Mouse (Mus musculus): ENCODE results near the gene Ciz1.

Gene Ciz1

DNA sequence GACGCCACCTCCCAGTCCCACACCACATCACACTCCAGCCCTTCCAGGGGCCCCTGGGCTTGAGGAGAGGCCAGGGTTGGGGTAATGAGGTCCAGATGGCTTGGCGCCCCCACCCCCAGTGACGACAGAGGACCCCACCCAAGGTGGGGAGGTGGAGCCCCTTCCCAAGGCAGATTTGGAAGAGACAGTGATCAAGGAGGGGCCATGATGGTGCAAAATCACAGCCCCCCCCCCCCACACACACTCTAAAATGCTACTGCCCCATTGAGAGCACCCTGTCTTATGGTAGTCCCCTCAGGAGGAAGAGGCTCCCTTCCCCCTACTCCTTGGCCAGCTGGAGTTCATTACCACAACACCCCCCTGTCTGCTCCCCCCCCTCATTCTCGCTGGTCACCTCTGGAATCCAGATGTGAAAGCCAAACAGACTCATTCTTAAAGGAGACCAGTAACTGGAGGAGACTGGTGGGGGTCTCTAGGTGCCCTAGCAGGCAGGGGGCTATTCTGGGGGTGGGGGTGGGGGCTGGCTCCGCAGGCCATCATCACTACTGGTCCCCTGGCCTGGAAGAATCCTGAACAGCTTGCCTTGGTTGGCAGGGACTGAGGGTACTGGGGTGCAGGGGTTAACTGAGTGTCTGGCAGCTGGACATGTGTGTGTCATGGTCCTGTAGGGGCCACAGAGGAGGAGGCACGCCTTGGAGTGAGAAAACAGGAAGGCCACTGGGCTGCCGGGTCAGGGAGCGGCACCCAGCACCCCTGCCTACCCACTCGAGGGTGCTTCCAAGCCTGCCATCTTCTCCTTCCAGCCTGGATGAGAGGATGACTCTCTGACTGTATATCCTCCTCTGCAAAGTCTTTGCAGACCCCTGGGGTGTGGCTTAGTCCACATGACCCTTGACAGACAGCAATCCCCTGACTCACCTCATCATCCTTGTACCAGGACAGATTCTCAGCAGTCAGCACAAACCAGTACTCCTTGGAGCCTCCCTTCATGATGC, 32.2 kb upstream of the Ciz1 start:
- no peak for DNase-seq

DNA sequence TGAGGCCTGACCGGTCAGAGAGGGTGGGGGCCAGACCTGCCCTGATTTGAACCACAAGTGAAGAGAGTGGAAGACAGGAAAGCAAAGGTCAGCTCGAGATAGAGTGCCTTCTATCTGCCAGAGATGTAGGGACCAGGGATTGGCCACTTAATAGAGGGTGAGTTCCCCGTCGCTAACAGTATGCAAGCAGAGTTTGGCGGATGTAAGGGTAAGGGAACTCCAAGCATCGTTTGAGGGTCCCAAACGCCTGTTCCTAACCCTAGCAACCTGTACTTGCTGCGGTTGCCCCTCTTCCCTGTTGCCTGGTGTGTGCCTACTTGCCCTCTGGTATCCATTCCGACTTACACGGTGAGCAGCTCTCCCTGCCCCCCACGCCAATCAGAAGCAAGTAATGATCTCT, 31.4 kb upstream of the Ciz1 start:
- no peak for DNase-seq

DNA sequence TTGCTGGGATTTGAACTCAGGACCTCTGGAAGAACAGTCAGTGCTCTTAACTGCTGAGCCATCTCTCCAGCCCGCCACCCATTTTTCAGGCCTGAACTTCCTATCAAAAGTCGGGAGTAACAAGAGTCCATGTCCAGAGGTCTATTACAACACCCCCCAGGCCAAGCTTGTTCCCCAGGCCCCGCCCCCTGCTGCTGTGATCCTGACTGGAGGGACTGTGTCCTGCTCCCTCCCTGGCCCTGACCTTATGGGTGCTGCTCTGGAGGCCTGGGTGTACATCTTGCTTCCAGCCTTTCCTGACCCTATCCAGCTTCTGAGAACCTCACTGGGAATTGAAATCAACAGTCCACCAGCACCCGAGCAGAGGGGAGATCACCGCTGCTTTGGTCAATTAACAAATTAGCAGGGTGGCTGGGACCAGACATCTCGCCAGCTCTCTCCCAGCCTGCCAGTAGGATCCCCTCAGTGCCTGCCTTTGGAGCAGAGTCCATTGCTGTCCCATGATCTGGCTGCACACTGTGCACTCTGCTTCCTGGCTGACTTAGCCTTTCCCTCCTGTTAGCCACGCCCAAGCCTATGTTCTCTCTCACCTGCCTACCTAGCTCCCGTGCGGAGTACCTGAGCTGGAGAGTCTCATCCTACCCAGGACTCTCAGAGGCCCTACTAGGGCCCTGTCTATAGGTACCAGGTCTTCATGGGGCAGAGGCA, 30.4 kb upstream of the Ciz1 start:
- DNase-seq = peak; percentile 35

DNA sequence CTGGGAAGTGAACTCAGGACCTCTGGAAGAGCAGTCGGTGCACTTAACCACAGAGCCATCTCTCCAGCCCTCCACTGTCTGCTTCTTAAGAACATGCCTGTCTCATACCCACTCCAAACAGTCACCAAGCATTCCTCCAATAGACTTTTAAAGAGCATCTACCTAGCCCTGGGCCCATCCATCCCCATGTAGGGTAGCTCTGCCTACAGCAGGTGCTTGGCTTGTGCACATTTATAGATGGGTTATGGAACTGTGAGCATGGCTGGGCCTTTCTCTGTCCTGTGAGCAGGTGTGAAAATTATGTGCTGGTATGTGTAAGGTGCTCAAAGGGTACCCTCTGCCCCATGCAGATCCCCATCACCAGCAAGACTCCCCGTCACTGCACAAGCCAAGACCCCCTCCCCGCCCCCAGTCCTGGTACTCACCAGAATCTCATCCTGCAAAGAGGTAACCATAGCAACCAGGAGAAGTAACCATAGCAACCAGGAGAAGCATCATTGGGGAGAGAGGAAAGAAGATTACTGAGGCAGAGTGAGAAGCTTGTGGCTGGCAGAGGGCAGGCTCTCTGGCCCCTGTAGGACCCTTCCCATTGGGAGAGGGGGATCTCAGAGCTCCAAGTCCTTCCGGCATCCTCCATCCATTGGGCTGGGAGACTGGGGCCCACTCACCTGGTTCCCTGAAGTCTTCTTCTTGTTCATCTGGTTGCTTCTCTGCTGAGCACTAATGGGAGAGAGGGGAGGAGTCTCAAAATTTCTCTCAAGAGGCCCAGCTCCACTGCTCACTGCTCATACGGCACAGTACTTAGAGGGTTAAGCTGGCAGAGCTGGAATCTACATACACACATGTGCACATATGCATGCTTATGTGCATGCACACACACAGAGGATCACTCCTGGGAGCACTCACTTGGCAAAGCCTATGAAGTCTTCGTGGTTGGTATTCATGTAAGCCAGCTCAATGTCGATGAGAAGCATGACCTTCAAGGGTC, 29.1 kb upstream of the Ciz1 start:
- no peak for DNase-seq

DNA sequence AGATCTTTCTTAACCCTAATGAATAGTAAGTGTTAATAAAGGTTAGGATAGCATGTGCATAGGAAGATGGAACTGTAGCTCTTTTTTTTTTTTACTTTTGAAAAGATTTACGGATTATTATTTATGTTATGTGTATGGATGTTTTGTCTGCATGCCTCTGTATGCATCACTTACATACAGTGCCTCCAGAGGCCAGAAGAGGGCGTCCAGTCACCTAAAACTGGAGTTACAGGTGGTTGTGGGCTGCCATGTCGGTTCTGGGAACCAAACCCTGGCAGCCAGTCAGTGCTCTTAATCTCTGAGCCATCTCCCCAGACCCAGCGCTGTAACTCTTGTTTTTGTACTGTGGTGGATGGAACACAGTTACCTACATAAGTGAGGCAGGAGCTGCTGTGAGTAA, 27.8 kb upstream of the Ciz1 start:
- no peak for DNase-seq

DNA sequence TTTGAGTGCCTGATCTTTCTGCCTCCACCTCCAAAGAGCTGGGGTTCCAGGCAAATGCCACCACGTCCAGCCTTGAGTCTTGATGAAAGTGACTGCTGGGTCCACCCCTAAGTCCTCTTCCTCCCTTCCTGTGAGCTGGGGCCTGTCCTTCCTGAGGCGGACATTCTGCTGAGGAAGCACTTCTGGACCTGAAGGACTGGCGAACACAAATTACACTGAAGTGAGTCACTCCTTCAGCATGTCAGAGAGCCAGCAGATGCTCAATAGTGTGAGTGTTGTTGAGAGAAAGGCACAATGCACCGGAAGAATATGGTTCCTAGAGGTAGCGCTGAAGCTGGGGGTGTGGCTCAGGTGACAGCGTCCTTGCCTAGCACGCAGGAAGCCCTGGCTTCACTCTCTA, 26.8 kb upstream of the Ciz1 start:
- no peak for DNase-seq

DNA sequence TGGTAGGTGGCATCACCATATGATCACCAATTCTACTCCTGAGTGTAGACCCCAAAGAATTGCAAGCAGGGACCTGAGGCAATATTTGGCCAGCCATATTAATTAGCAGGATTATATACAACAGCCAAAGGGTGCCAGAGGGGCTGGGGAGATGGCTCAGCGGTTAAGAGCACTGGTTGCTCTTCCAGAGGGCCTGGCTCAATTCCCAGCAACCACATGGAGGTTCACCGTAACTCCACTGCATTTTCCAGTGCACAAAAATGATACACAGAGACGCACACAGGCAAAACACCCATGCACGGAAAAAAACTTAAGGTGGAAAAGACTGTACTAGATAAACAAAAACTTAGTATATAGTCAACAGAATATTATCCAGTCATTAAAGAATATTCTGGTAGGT, 24.9 kb upstream of the Ciz1 start:
- DNase-seq = no peak

DNA sequence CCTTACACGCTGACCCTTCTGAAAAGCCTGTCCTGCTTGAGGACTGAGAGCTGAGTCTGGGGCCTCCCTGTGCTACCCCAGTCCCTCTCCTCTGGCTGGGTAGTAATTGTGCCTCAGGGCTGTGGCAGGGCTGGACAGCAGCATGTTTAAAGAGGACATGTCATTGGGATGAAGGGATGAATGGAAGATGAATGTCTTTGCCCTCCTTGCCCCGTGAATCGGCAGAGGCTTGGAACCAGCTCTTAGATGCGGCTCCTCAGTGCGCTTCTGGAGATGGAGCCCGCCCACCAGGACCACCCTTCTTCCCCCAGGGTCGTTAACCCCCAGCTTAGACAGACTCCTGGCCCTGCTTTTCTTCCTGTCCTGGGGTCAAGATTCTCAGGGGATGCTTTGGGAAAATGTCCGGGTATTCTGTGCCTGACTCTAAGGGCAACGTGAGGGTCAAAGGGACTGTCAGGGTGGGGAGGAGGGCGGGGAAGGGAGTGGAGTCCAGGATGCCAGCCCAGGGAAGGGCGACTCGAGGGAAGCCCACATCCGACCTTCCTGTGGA, 23.1 kb upstream of the Ciz1 start:
- DNase-seq = no peak

DNA sequence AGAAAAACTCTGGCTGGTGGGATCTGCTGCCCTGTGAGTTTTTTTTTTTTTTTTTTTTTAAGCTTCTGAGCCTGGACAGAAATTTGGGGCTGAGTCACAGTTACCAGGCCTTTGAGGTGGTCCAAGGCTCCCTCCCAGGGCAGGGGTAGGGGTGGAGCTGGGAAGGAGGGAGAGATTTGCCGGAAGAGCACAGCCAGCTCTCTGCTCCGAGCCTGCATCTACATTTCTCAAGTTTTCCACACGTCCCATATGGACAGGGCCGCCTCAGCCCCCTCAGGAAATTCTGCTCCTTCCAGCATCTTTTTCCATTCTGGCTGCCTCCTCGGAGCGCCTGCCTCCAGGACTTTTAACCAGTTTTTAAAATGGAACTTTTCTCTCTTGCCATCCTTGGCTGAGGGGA, 22.6 kb upstream of the Ciz1 start:
- no peak for DNase-seq

DNA sequence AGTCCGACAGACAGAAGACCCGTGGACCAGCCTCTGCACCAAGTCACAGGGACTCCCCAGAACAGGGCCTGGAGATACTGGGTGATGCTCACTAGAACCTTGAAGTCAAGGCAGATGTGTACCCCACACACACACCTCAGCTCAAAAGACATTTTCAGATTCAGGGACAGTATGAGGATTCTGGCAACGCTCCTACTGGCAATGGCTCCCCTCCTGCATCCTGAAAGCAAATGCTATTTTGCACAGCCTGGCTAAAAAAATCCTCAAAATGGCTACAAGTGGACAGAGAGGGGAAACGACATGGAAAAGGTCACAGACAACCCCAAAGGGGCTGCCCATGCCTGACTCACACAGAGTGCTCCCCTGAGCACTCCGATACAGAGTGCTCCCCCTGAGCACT, 20.0 kb upstream of the Ciz1 start:
- no peak for DNase-seq

DNA sequence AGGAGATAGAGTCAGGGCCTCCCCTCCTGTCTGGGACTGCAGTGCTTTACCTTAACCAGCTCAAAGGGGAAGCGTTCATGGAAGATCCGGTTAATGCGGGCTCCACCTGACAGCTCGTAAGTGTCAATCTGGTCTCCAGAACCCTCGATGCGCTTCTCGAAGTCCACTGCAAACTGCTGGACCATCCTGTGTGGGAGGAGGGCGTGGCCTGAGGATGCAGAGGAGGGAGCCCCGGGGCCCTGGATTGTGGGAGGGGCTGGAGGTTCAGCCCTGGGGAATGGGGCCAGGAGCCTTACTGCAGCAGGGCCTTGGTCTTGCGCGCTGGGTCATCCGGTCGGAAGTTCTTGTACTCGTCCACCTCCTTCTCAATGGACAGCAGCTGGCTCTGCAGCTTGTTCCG, 16.2 kb upstream of the Ciz1 start:
- no peak for DNase-seq

DNA sequence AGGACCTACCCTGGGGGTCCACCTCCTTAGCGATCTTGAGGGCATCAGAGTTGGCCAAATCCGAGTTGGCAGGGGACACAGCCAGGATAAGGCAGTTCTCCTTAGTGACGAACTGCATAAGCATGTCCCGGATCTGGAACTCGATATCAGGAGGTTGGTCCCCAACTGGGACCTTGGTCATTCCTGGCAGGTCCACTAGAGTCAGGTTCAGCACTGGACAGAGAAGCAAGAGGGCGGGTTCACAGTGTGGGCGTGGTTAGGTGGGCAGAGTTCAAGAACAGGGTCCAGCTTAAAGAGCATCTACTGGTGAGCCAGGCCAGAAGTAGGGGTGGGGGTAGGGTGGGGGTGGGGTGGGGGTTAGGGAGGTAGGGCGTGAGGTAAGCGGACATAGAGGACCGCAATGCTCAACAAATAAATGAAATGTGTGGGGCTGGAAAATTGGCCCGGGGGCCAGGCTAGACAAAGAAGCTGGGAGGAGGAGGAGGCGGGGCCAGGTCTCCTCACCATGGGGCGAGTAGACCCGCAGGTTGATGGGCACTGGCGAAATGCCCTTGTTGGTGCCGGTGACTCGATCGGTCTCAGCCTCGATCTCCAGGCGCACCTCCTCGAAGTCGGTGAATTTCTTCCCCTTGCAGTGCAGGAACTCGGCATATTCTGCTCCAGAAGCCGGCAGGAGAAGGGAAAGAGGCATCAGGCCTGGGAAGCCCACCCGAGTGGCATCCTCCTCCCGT, 12.1 kb upstream of the Ciz1 start:
- DNase-seq = peak; percentile 34

DNA sequence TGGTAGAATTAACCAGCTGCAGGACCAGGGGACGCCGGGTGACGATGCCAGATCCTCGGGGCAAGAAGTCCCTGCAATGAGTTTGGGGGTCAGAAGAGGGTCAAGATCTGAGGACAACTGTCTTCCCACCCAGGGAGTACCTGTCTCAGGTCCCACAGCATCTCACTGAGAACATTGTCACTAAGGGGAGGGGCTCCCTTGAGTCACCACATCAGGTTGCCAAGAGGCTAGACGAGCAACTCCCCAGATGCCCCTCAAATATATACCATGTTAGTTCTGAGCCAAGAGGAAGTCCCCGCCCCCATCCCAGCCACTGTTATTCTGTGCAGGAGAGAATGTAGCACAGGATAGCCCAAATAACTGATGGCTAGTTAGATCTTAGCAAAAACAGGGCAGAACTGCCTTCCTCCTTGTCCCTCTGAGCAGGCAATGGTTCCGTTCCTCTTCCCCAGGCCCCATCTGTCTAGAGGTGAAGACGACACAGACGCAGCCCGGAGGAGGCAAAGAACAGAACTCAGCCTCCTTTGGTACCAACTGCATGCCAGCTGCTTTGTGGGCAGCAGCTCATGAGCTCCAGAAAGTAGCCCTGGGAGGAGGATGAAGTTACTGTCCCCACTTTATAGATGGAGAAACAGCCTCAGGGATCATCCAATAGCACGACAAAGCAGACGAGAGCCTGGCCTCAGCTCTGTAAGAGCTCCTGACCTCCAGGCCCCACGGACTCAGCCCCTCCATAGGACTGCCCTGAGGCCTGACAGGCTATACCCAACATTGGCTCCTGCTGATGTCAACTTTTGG, 11.1 kb upstream of the Ciz1 start:
- DNase-seq = no peak

DNA sequence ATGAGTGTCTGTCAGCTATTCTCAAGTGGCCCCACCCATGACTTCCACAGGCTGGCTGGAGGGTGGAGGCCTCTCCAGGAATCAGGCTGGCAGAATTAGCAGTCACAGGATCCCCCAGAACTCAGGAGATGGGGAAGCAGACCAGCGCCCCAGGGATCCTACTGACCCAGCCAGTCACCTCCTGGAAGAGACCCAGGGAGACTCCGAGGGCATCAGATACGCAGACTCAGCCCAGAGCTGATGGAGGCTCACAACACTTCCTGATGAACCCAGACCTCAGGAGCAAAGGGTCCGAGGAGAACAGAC, 10.5 kb upstream of the Ciz1 start:
- DNase-seq = no peak

DNA sequence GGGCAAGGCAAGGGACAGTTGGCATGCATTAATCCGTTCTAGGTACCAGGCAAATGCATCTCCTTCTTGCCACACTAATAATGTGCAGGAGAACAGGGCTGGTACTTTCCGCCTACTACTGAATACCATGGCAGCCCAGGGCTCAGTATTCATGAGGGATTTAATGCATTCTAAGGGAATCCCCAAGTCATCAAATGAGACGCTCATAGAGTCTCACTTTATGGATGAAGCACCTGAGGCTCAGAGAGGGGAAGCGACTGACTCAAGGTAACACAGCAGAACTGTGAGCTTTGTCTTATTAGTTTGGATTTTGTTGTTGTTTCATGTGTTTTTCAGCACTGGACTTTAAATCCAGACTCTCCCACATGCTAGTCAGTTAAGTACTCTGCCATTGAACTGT, 10.1 kb upstream of the Ciz1 start:
- DNase-seq = no peak

DNA sequence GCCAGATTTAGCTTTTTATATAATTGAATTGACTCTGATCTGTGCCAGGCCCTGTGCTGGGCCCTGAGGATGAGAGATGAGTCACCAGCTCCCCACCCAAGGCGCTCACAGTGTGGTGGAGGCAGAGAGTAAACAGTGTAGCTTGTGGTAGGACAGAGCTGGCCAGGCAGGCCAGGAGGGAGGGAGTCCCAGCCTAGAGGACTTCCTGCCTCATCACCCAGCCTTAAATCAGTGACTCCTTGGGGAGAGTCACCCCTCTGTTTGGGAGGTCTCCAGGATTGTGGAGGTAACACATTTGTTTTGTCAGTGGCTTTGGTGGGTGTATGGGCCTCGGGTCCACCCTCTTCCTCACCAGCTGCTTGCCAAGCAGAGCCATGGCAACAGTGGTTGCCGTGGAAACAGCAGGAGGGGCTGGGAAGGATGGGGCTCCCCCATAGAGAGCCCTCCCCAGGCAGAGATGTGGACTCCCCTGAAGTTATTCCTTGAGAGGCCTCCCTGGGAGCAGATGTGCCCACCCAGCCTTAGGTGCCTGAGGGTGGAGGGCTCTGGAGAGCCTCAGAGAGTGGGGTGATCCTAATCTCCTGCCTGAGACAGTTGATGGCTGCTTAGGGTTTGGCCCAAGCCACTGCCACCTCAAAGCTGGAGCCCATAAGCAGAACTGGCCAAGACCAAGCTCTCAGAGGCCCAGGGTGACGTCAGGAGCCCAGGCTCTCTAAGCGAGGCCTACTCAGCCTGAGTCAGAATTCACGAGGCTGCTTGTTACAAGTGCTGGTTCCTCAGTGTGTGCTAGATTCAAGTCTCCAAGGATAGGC, 9.4 kb upstream of the Ciz1 start:
- DNase-seq = no peak

DNA sequence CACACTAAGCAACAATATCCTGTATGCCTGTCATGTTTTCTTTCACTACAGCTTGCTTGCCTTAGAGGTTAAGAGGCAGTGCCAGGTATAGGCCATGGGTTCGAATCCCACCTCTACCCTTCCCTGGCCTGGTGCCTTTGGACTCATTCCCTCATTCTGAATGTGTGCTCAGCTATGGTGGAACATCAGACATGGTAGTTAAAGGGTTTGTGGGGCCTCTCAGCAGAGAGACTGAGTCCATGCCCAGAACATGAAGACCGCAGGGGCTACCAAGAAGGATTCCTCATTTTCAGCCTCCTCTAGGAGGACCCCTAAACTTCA, 8.8 kb upstream of the Ciz1 start:
- DNase-seq = no peak

DNA sequence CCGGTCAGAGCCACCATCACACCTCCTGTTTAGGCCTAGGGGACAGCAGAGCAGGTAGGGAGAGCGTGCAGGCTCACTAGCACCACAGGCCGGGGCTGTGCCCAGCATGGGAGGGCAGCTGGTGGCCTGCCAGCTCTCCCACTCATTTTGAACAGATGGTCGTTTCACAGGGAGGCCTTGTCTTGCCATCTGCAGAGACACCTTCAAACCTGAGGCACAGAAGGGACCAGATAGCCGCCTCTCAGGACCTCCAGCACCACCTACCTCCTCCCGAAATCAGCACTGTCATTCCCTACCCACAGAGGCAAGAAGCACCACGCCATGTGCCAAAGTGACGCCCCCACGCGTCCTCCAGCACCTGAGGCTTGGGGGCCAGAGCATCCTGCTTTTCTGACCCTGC, 8.1 kb upstream of the Ciz1 start:
- DNase-seq = no peak

DNA sequence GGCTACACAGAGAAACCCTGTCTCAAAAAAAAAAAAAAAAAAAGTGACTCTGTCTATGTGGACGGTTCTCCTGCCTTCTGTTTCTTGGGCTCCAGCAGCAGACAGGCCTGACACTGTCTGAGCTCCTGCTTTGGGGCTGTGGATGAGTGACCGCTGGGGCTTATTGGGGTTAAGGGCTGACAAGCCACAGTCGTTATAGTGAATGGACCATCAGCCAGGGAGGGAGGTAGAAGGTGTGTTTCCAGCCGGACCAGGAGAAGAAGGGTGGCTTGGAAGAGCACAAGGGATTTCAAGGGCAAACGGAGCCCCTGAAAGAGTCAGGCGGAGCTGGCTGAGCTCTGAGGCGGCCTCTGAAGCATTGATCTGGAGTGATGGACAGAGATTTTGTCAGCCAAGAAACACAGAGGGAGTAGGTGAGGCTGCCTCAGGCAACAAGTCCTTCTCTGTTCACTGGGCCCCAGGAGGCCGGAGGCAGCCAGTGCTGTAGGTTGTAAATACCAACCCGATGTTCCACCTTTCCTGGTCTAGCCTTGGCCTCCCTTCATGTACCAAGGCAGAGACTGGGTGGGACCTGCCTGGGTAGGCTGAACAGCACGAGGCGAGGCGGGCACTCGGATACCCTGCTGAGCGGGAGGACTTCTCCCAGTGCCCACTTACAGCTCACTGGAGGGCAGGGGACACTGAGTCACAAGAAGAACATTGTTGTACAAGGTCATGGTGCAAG, 7.4 kb upstream of the Ciz1 start:
- no peak for DNase-seq

DNA sequence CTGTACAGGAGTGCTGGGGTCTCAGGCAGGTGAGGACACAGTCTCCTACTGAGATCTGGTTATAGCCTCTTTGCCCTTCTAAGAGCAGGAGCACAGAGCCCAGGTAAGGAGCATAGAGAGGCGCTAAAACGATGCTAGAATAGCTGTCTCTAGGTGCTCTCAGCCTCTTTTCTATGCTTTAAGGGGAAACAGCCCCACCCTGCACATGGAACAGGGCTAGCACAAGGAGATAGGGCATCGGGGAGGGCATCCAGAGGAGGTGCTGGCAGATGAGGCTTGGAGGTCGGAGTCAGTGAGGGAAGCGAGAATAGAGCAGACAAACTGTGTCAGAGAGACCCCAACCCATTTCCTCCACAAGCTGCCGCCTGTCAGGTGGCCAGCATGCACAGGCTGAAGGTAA, 5.1 kb upstream of the Ciz1 start:
- DNase-seq = no peak

Data from kidney, adult 9 months (tissue).